8 mouse cellular contexts compared by ENCODE assay signal in the genomic region with DNA sequence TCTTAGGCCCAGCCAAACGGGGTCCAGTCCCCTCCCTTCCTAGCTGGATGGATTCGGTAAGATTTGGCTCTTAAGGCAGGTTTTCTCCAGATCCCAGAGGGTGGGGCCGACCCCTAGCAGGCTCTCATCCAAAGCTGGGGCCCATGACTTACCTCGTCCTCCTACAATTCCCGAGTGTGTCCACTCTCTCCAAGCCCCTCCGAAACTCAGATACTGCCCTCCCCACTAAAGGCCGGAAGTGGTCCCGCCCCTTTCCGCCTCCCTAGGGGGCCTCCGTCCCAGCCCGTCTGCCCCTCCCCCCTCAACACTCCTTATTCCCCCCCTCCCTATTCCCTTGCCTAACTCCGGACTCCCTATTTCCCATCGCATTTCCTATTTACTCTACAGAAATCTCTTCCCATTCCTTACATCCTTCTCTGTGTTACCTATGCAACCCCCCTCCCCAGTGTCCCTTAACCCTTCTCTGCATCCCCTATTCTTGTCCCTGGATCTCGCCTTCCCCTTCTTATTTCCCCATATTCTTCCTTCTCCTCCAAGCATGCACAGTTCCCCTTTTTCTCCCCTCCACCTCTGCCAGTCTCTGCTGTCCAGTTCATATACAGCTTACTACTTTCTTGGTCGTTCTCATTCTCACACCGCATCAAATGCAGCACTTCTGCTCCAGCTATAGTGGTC. TPM values are rescaled to one million over a fixed set of nuclear protein-coding genes. Genes with fewer than 3 reads are reported as not detected.
DNase-seq lines count a peak whose midpoint lies in the region; ATAC-seq and TF ChIP-seq lines count a peak whose summit lies in the region.

No protein-coding gene starts in this region.

- H3K9me3 ChIP-seq in forebrain, embryonic 10.5 days, result no peaks in the 10 kb centered on the region
- no peaks in the 10 kb centered on the region for H3K9me3 ChIP-seq in lung, postnatal 0 days (ENCODE audit: low read length)

- H3K4me2 ChIP-seq in lung, postnatal 0 days (replicated peaks; ENCODE audit: low read depth, low read length), result peak overlapping the region; percentile 54

- intact Hi-C loops in heart, postnatal 10 days (cut with DNase I), result loop anchor here (2.0 to 5.0 kb wide), 2 partner anchors 144 to 303 kb away; no protein-coding TSS in a partner anchor

- H3K27me3 ChIP-seq in forebrain, embryonic 10.5 days (ENCODE audit: poor library complexity, severe bottlenecking), result peaks cover 77% of the 10 kb centered on the region
- H3K27me3 ChIP-seq in lung, postnatal 0 days (replicated peaks; ENCODE audit: insufficient read depth, low read length), result no peaks in the 10 kb centered on the region

- DNase-seq in 416B (ENCODE audit: low read depth), result peak; percentile 10
- DNase-seq in adrenal gland, postnatal 10 days, result peak; percentile 63
- DNase-seq in forebrain, embryonic 10.5 days (ENCODE audit: extremely low spot score, low spot score), result peak; percentile 27
- peak; percentile 49 to 64 for DNase-seq in heart, postnatal 10 days
- peak; percentile 55 to 57 for DNase-seq in kidney, postnatal 25 days
- peak; percentile 44 for DNase-seq in lung, postnatal 0 days (ENCODE audit: low spot score)
- DNase-seq in ovary, postnatal 14 days (ENCODE audit: low spot score), result peak; percentile 25
- no peak for DNase-seq in spleen, adult 12 weeks (ENCODE audit: low spot score)

- WGBS in forebrain, embryonic 10.5 days, result 20% methylated on average over 16 of the region's 16 CpGs
- 18% methylated on average over 14 of the region's 16 CpGs for WGBS in lung, postnatal 0 days

- H3K4me3 ChIP-seq in forebrain, embryonic 10.5 days, result peak overlapping the region; percentile 56
- H3K4me3 ChIP-seq in lung, postnatal 0 days (ENCODE audit: low read depth, low read length), result peak overlapping the region; percentile 50

- H3K36me3 ChIP-seq in forebrain, embryonic 10.5 days (replicated peaks), result peaks cover 35% of the 10 kb centered on the region
- no peaks in the 10 kb centered on the region for H3K36me3 ChIP-seq in lung, postnatal 0 days (ENCODE audit: insufficient read depth, low read length)

- TF ChIP-seq EP300 in lung, postnatal 0 days (IDR thresholded peaks at IDR 0.05), result no peak

- peak overlapping the region; percentile 83 for H3K27ac ChIP-seq in forebrain, embryonic 10.5 days
- H3K27ac ChIP-seq in lung, postnatal 0 days (ENCODE audit: low read length), result peak overlapping the region; percentile 32; the same call in 1 of the 2 replicates

- TF ChIP-seq CTCF in lung, postnatal 0 days (IDR thresholded peaks at IDR 0.05), result no peak

- H3K4me1 ChIP-seq in forebrain, embryonic 10.5 days, result peaks cover 13% of the 10 kb centered on the region
- H3K4me1 ChIP-seq in lung, postnatal 0 days (ENCODE audit: insufficient read depth, low read depth, low read length), result no peaks in the 10 kb centered on the region

- H3K9ac ChIP-seq in lung, postnatal 0 days (replicated peaks; ENCODE audit: low read depth), result no peak overlapping the region

- peak; percentile 69 for ATAC-seq in lung, postnatal 0 days

RNA-seq across cellular contexts. Expression of a gene that starts 0.5 kb away (rescaled TPM):
- 100 to 1,000 TPM; 127 to 141 TPM for total RNA-seq in adrenal gland, postnatal 10 days (2021)
- polyA plus RNA-seq in forebrain, embryonic 10.5 days (2016; fragmentation: Nextera tagmentation; extraction: Ambion mirVana), result 216 and 221 TPM in 2 replicates
- 100 to 1,000 TPM; 135 to 152 TPM for total RNA-seq in heart, postnatal 10 days (2021)
- 492 and 518 TPM in 2 replicates for polyA plus RNA-seq in lung, postnatal 0 days (2015; fragmentation: Nextera tagmentation; extraction: Ambion mirVana)
